Mouse (Mus musculus): ENCODE results near the gene Rrp36. TPM values are rescaled to one million over a fixed set of nuclear protein-coding genes. Genes with fewer than 3 reads are reported as not detected.

Gene Rrp36
- polyA plus RNA-seq (2015; fragmentation: Nextera tagmentation; extraction: Ambion mirVana) = 56.4 and 58.4 TPM in 2 replicates

DNA sequence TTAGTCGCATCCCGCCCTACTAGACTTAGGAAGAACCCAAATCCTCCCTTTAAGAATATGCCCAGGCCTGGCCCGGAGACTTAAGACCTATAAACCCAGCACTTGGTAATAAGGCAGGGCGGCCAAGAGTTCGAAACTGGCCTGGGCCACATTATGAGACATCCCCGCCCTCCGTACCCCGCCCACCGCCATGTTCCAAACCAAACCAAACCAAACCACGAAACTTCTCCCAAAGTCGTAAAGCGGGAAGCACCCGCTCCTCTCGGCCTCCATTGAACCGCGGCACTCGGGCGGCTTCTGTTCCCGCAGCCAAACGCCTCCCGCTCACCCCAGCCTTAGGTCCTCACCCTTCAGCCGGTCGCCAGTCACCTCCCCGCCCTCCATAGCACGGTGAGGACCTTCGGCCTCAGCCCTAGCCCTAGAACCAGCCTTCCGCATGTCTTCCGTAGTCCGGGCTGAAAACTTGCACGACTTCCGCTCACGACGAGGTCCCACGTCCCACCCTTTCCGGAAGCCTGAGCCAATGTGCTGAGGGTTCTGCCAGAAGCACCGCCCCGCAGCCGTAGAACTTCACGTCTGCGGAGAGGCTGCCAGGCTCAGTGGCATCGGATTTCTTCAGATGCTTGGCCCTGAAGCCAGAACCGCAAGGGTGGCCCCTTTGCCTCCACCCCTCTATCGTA lies at the start of gene Rrp36:
Gene Rrp36, minus strand, starts transcription at position 503 of the 680 bp plus-strand sequence.
- Histone ChIP-seq H3K4me2 (replicated peaks) (peak within 1 kb of the TSS; percentile 76), H3K36me3 (peaks cover 44% of the 10 kb centered on the region), H3K9ac (peak within 1 kb of the TSS; percentile 87), H3K9me3 (no peaks in the 10 kb centered on the region), H3K27ac (peak within 1 kb of the TSS; percentile 62), H3K4me3 (replicated peaks) (peak within 1 kb of the TSS; percentile 77), H3K4me1 (replicated peaks) (peaks cover 27% of the 10 kb centered on the region), H3K27me3 (replicated peaks) (no peaks in the 10 kb centered on the region)
- WGBS = under 1% methylated on average over 43 of the region's 43 CpGs
- ATAC-seq = peak; percentile 95

DNA sequence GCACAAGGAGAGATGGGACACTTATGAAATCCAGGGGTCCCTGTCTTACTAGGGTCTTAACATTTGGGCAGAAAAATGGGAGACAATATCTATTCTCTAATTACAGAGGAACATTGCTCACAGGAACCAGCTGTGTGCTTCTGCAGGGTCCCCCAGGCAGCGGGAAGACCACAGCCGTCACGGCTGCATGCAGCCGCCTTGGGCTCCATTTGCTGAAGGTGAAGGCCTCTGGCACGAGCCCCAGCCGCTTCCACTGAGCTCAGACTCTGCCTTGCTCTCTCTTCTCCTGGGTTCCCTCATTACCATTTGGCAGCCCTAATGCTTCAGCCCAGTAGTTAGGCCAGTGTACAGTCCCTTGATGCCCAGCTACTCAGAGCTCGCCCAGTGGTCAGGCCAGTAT lies 46.9 kb upstream of the Rrp36 start:
- H3K9ac ChIP-seq = no peak overlapping the region
- H3K4me2 ChIP-seq (replicated peaks) = no peak overlapping the region
- no peaks in the 10 kb centered on the region for H3K27me3 ChIP-seq (replicated peaks)
- peaks cover 14% of the 10 kb centered on the region for H3K36me3 ChIP-seq
- H3K4me1 ChIP-seq (replicated peaks) = no peaks in the 10 kb centered on the region
- no peaks in the 10 kb centered on the region for H3K9me3 ChIP-seq
- ATAC-seq = no peak
- 86% methylated on average over 7 of the region's 7 CpGs for WGBS
- no peak overlapping the region for H3K27ac ChIP-seq
- no peak overlapping the region for H3K4me3 ChIP-seq (replicated peaks)

DNA sequence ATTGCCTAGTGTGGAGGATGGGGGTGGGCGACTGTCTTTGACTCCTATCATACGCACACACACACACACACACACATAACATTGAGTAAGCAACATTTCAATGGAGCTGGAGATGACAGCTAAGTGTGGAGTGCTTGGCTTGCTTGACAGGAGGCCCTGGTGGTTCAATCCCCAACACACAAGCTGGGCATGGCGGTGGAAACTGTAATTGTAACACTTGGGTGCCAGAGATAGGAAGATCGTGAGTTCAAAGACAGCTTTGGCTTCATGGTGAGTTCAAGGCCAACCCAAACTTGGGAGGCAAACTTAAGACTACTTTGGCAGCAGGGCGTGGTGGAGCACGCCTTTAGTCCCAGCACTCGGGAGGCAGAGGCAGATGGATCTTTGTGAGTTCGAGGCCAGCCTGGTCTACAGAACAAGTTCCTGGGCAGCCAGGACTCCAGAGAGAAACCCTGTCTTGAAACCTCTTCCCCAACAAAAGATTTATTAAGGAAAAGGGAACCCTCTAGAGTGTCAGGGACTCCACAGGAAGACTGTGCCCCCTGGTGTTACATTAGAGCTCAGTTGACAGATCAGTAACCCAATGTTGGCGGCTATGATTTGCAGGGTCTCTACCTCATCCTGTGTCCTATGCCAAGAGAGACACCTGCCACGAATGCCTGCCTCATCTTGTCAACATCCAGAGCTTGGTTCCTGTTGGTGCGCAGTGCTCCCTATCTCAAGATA lies 40.8 kb upstream of the Rrp36 start:
- ATAC-seq = no peak
- Histone ChIP-seq H3K27ac (no peak overlapping the region), H3K36me3 (peaks cover 14% of the 10 kb centered on the region; the same call in 1 of the 2 replicates), H3K9me3 (no peaks in the 10 kb centered on the region), H3K27me3 (replicated peaks) (no peaks in the 10 kb centered on the region), H3K4me2 (replicated peaks) (no peak overlapping the region), H3K9ac (no peak overlapping the region), H3K4me1 (replicated peaks) (peaks cover 13% of the 10 kb centered on the region), H3K4me3 (replicated peaks) (no peak overlapping the region)
- WGBS = 91% methylated on average over 11 of the region's 11 CpGs

DNA sequence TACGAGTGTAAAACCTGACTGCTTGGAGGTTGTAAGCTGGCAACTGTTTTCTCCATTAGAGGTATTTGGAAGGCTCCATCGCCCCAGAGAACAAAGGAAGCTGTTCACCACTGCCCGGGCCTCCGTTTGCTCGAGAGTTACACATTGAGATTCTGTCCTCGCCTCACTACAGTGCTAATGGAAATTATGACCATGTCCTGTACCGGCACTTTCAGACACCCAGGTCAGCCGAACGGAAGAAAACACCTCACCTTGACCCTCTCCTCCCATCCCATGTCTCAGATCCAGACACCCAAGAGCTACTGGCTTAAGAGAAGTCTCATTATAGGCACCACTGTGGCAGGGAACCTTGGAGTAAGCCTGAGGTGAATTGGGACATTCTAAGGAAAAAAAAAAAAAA lies 39.7 kb upstream of the Rrp36 start:
- Histone ChIP-seq H3K4me3 (replicated peaks) (no peak overlapping the region), H3K27me3 (replicated peaks) (no peaks in the 10 kb centered on the region), H3K36me3 (peaks cover 14% of the 10 kb centered on the region; the same call in 1 of the 2 replicates), H3K4me1 (replicated peaks) (peaks cover 13% of the 10 kb centered on the region), H3K27ac (no peak overlapping the region), H3K9ac (no peak overlapping the region), H3K4me2 (replicated peaks) (no peak overlapping the region), H3K9me3 (no peaks in the 10 kb centered on the region)
- WGBS = 94% methylated on average over 9 of the region's 9 CpGs
- ATAC-seq = no peak

DNA sequence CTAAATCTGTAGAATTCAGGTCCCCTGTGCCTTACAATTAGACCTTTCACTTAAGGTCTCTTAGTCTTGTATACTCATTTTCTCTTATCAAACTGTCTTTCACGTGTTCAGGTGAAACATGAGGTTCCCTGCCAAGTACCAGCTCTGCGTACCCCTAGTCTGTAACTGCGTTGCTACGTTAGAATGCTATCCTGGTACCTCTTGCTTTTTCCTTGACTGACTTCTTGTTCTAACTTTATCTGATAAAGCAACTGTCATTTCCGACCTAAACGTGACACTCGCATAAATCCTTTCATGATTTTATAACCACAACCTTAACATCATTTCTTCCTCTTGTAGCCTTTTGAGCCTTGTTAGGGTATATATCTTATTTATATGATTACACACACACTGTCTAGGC lies 38.3 kb upstream of the Rrp36 start:
- H3K9me3 ChIP-seq = no peaks in the 10 kb centered on the region
- H3K36me3 ChIP-seq = peaks cover 14% of the 10 kb centered on the region; the same call in 1 of the 2 replicates
- H3K4me3 ChIP-seq (replicated peaks) = peak overlapping the region; percentile 99
- peak overlapping the region; percentile 89 for H3K4me2 ChIP-seq (replicated peaks)
- no peak overlapping the region for H3K27ac ChIP-seq
- peak overlapping the region; percentile 89 for H3K9ac ChIP-seq
- ATAC-seq = no peak
- WGBS = 56% methylated on average over 7 of the region's 7 CpGs
- H3K27me3 ChIP-seq (replicated peaks) = no peaks in the 10 kb centered on the region
- H3K4me1 ChIP-seq (replicated peaks) = peaks cover 13% of the 10 kb centered on the region

DNA sequence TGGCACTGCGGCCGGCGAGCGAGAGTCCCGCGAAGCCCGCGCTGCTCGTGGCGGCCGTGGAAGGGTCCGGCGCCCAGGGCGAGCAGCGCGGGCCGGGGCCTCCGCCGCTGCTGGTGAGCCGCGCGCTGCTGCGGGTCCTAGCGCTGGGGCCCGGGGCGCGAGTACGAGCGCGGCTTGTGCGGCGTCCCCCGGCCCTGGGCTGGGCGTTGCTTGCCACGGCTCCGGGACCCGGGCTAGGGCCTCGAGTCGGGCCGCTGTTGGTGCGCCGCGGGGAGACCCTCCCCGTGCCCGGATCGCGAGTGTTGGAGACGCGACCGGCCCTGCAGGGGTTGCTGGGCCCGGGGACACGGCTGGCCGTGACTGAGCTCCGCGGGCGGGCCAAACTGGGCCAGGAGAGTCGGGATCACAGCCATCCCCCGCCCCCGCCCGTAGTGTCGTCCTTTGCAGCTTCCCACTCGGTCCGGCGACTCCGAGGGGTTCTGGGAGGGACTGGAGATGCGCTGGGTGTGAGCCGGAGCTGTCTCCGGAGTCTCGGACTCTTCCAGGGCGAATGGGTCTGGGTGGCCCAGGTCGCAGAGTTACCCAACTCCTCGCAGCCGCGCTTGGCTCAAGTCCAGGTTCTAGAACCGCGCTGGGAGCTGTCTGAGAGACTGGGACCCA lies 37.6 kb upstream of the Rrp36 start:
- peaks cover 13% of the 10 kb centered on the region for H3K4me1 ChIP-seq (replicated peaks)
- H3K9ac ChIP-seq = peak overlapping the region; percentile 89
- H3K27ac ChIP-seq = peak overlapping the region; percentile 70
- peak overlapping the region; percentile 89 for H3K4me2 ChIP-seq (replicated peaks)
- peaks cover 11% of the 10 kb centered on the region; the same call in 1 of the 2 replicates for H3K36me3 ChIP-seq
- no peaks in the 10 kb centered on the region for H3K27me3 ChIP-seq (replicated peaks)
- ATAC-seq = peak; percentile 64
- peak overlapping the region; percentile 99 for H3K4me3 ChIP-seq (replicated peaks)
- under 1% methylated on average over 76 of the region's 76 CpGs for WGBS
- no peaks in the 10 kb centered on the region for H3K9me3 ChIP-seq

DNA sequence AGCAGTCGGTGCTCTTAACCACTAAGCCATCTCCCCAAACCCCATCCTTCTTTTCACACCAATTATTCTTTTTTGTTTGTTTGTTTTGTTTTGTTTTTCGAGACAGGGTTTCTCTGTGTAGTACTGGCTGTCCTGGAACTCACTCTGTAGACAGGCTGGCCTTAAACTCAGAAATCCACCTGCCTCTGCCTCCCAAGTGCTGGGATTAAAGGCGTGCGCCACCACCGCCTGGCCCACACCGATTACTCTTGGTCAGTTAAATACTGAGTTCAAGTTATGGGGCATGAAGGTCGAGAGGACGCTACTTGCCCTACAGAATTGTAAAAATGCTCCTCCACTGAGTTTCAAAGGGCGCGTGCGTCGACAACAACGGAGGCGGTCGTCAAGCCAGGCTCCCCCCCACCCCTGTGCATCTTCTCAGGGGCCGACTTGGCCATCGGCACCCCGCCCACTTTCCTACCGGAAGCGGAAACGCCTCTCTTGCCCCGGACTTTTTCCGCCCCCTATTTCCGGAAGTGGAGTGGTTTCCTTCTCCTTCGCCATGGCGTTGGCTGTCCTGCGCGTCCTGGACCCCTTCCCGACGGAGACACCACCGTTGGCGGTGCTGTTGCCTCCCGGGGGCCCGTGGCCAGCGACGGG lies 36.9 kb upstream of the Rrp36 start, which contains the start of gene Pex6:
Gene Pex6, plus strand, starts transcription at position 505 of the 639 bp plus-strand sequence.
- ATAC-seq = peak; percentile 94
- Histone ChIP-seq H3K4me3 (replicated peaks) (peak within 1 kb of the TSS; percentile 99), H3K9ac (peak within 1 kb of the TSS; percentile 89), H3K36me3 (peaks cover 10% of the 10 kb centered on the region; the same call in 1 of the 2 replicates), H3K4me1 (replicated peaks) (peaks cover 13% of the 10 kb centered on the region), H3K4me2 (replicated peaks) (peak within 1 kb of the TSS; percentile 89), H3K9me3 (no peaks in the 10 kb centered on the region), H3K27me3 (replicated peaks) (no peaks in the 10 kb centered on the region), H3K27ac (peak within 1 kb of the TSS; percentile 70)
- WGBS = 7% methylated on average over 36 of the region's 36 CpGs

DNA sequence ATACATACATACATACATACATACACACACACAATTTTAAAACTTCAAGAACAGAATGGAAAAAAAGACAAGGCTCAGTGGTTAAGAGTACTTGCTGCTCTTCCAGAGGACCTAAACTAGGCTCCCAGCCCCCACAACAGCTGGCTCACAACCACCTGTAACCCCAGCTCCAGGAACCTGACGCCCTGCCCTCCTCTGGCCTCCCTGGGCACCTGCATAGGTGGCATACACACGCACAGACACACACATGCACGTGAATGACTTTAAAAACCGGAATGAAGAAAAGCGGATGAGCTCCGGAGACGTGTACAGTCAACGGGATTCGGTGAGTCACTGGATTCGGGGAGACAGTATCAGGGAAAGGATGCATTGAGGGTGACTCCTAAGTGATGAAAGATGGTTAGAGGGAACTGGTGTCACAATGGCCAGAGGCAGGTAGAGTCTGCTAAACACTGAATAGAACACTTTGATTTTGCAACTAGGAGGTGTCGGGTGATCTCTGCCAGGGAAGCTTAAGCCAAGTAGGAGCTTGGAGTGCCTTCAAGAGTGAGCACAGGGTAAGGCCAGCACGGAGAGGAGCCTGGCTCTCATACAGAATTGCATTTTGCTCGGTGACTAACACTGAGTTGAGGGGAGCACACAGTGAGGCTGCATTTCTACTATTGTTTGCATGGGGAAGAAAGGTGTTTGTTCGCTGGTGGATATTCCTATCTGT lies 32.4 kb upstream of the Rrp36 start:
- no peak overlapping the region for H3K27ac ChIP-seq
- no peak for ATAC-seq
- H3K9ac ChIP-seq = no peak overlapping the region
- H3K27me3 ChIP-seq (replicated peaks) = no peaks in the 10 kb centered on the region
- H3K36me3 ChIP-seq = no peaks in the 10 kb centered on the region
- H3K4me1 ChIP-seq (replicated peaks) = peaks cover 24% of the 10 kb centered on the region
- H3K4me3 ChIP-seq (replicated peaks) = no peak overlapping the region
- no peak overlapping the region for H3K4me2 ChIP-seq (replicated peaks)
- H3K9me3 ChIP-seq = no peaks in the 10 kb centered on the region
- WGBS = 92% methylated on average over 14 of the region's 14 CpGs

DNA sequence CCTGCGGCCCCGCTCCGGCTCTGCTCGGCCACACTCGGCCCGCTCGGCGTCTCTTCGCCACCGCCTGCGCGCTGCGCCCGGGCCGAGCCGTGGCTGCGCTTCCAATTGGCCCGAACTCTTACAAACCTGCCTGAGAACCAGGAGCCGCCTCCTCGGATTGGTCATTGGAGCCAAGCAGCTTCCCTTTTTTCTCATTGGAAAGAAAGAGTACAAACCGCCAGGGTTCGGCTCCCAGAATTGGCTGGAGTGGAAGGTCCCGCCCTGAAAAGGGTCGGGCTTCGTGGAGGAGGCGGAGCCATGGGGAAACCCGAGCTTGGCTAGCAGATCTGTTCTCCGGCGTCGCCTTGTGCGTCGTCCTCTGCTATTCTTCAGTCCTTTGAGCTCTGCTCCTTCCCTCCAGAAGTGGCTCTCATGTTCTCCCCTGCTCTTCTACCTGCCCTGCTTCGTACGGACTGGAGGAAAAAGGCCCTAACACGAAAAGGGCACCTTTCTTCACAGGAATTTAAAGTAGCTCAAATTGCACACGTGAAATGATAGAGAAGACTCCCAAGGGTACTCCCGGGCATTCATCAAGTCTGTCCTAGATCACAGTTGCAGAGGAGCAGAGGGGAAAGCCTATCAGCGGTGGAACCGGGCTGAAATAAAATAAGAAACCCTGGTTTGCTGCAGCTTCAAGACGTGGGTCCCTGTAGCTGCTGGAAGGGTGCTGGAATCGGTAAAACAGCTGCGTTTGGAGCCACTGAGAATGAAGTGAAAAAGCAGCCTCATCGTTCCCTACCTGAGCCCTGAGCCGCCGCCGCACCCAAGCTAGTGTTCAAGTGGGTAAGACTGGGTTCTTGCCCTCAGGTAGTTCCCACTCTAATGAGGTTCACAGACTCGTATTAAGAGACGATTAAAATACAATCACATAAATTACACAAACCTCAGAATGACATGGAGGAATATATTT lies 31.0 kb upstream of the Rrp36 start, which contains the start of gene Ppp2r5d:
Gene Ppp2r5d, minus strand, starts transcription at position 225 of the 949 bp plus-strand sequence.
- Histone ChIP-seq H3K27ac (peak within 1 kb of the TSS; percentile 96), H3K36me3 (no peaks in the 10 kb centered on the region), H3K4me1 (replicated peaks) (peaks cover 32% of the 10 kb centered on the region), H3K9ac (peak within 1 kb of the TSS; percentile 87), H3K4me2 (replicated peaks) (peak within 1 kb of the TSS; percentile 78), H3K9me3 (no peaks in the 10 kb centered on the region), H3K4me3 (replicated peaks) (peak within 1 kb of the TSS; percentile 90), H3K27me3 (replicated peaks) (no peaks in the 10 kb centered on the region)
- peak; percentile 97 for ATAC-seq
- WGBS = under 1% methylated on average over 48 of the region's 48 CpGs

DNA sequence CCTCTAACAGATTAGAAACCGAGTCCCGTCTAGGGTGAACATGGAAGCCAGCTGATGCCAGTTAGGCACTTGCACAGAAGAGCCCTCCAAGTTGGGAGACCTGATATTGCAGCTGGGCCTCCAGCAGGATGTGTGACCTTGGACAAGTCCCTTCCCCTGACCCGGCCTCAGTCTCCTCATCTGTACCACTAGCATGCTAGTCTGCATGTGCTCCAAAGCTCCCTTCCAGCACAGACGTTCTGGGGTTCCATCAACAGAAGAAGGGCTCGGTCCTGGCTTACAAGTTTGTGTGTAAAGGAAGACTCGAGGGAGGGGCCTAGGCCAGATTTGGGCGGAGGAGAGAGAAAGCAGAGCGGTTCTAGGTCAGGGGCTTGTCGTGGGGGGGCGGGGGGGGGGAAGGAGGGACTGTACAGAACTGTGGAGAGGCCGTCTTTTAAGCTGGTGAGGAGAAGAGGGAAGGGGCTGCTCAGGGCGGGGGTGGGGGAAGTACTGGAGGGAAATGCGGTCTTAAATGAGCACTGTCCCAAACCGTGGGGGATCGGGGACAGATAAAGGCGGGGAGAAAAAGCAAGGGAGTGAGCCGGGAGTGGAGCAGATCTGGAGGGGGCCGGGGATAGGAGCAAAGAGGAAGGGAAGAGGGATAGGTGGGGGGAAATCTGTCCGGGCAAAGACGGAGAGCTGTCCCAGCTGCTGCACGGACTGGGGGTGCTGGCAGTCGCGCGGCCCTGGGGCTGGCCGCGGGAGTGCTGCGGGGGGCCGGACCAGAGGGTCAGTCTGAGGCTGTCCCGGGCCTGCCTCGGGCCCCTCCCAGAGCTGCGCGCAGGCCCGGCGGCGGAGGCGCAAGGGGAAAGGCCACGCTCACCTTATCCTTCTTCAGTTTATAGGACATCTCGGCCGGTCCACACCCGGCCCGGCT lies 30.1 kb upstream of the Rrp36 start:
- H3K4me1 ChIP-seq (replicated peaks) = peaks cover 32% of the 10 kb centered on the region
- 3% methylated on average over 39 of the region's 41 CpGs for WGBS
- H3K36me3 ChIP-seq = 0 out of 2 replicates have a peak, but pooled peaks cover 2% of the 10 kb centered on the region
- H3K27me3 ChIP-seq (replicated peaks) = no peaks in the 10 kb centered on the region
- peak overlapping the region; percentile 90 for H3K4me3 ChIP-seq (replicated peaks)
- H3K9me3 ChIP-seq = no peaks in the 10 kb centered on the region
- peak overlapping the region; percentile 96 for H3K27ac ChIP-seq
- H3K9ac ChIP-seq = peak overlapping the region; percentile 87
- peak overlapping the region; percentile 72 for H3K4me2 ChIP-seq (replicated peaks)
- peak; percentile 84 for ATAC-seq

Data from intestine, embryonic 15.5 days (tissue).